Mouse (Mus musculus) stomach, embryonic 15.5 days (tissue): ENCODE results near the gene Upf1. TPM values are rescaled to one million over a fixed set of nuclear protein-coding genes. Genes with fewer than 3 reads are reported as not detected.
A peak's percentile ranks its signal among the peaks of the same experiment; 100 is the strongest.

Experiments used
- ATAC-seq: fragments of 200-750 bp; cut with Nextera tagmentation; 2 replicates; pipeline ENCODE4 v1.8.0; 2017; ENCODE audit warnings: low read depth, moderate number of reproducible peaks, moderate TSS enrichment; ENCODE audit not compliant: insufficient read depth, low FRiP score
- H3K27ac ChIP-seq: fragments of 300-500 bp; sonication (generic); 2 replicates; pipeline ENCODE4 v1.5.1; 2015; ENCODE audit warnings: mild to moderate bottlenecking, inconsistent platforms
- H3K27me3 ChIP-seq: fragments of 300-500 bp; sonication (generic); replicated peaks from 2 replicates; pipeline ENCODE4 v1.6.1; 2015; ENCODE audit warnings: inconsistent platforms
- H3K36me3 ChIP-seq: fragments of 300-500 bp; sonication (generic); 2 replicates; pipeline ENCODE4 v1.6.1; 2015; ENCODE audit warnings: inconsistent platforms
- H3K4me1 ChIP-seq: fragments of 300-500 bp; sonication (generic); 2 replicates; pipeline ENCODE4 v1.6.1; 2015; ENCODE audit warnings: inconsistent platforms
- H3K4me2 ChIP-seq: fragments of 300-500 bp; sonication (generic); 2 replicates; pipeline ENCODE4 v1.6.1; 2015; ENCODE audit warnings: mild to moderate bottlenecking, inconsistent platforms
- H3K4me3 ChIP-seq: fragments of 300-500 bp; sonication (generic); replicated peaks from 2 replicates; pipeline ENCODE4 v1.5.1; 2015; ENCODE audit warnings: inconsistent platforms
- H3K9ac ChIP-seq: fragments of 300-500 bp; sonication (generic); 2 replicates; pipeline ENCODE4 v1.6.1; 2015; ENCODE audit warnings: inconsistent platforms
- H3K9me3 ChIP-seq: fragments of 300-500 bp; sonication (generic); 2 replicates; pipeline ENCODE4 v1.6.1; 2016; ENCODE audit warnings: inconsistent platforms
- WGBS: fragments of 180-500 bp; shearing (Covaris S2); methylation state at CpG from one replicate; pipeline ENCODE4 v1.1.7; 2015; 5-methylcytosine and 5-hydroxymethylcytosine counted together
- polyA plus RNA-seq: library from polyadenylated mRNA; unstranded; fragments of >200 nt; fragmentation: Nextera tagmentation; extraction: Ambion mirVana; gene quantifications from 2 replicates; pipeline ENCODE4 v1.2.1, GENCODE M21; 2015

Gene Upf1
- polyA plus RNA-seq, 1 experiment from 2014 or later = 16.1 TPM

DNA sequence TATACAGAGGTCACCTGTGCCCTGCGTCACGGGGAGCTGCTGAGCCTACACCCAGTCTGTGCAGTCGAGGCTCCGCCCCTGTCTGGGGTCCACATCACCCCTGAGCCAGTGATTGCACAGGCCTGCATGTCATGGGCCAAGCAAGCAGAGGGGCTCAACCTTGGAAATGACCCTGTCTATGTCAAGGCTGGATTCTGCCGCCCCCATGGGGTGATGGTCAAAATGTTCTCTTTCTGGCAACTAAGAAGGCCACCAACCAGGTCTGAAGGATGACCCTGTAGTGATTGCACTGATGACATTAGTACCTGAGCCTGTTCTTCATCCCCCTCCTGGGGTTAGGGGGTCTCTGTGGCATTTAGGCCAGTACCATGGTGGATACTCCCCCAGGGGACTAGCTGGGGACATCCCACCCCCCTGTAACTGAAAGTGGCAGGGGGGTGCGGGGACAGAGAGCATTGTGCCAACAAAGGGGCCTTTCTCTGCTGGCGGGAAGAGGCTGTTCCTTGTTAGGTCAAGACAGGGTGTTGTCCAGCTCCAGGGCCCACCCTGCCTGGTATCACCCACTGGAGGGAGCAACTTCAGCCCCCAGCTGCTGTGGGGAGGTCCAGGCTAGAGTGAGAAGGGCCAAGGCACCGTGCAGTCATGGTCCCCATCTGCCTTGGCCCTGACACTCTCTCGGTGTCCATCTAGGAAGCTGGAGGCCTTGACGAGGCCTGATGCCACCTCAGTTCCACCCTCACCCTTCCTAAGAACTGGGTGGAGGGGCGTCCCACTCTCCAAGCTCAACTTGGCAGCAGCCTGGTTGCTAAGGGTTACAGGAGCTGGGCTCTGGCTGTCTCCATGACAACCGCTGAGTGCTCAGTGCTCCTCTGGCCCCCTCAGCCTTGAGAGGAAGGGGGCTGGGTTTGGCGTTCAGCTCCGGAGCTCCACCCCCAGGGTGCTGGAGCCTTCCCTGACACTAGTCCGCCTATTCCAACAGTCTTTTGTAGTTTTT, 36.3 kb downstream of the Upf1 start:
- peaks cover 27% of the 10 kb centered on the region for H3K4me1 ChIP-seq
- peak overlapping the region; percentile 59 for H3K4me3 ChIP-seq
- WGBS = 19% methylated on average over 15 of the region's 15 CpGs
- no peaks in the 10 kb centered on the region for H3K9me3 ChIP-seq
- ATAC-seq = peak; percentile 71
- H3K27ac ChIP-seq = peak overlapping the region; percentile 9; the same call in 1 of the 2 replicates
- H3K4me2 ChIP-seq = peak overlapping the region; percentile 75
- peaks cover 15% of the 10 kb centered on the region; the same call in 1 of the 2 replicates for H3K36me3 ChIP-seq
- no peak overlapping the region for H3K9ac ChIP-seq
- H3K27me3 ChIP-seq = no peaks in the 10 kb centered on the region

DNA sequence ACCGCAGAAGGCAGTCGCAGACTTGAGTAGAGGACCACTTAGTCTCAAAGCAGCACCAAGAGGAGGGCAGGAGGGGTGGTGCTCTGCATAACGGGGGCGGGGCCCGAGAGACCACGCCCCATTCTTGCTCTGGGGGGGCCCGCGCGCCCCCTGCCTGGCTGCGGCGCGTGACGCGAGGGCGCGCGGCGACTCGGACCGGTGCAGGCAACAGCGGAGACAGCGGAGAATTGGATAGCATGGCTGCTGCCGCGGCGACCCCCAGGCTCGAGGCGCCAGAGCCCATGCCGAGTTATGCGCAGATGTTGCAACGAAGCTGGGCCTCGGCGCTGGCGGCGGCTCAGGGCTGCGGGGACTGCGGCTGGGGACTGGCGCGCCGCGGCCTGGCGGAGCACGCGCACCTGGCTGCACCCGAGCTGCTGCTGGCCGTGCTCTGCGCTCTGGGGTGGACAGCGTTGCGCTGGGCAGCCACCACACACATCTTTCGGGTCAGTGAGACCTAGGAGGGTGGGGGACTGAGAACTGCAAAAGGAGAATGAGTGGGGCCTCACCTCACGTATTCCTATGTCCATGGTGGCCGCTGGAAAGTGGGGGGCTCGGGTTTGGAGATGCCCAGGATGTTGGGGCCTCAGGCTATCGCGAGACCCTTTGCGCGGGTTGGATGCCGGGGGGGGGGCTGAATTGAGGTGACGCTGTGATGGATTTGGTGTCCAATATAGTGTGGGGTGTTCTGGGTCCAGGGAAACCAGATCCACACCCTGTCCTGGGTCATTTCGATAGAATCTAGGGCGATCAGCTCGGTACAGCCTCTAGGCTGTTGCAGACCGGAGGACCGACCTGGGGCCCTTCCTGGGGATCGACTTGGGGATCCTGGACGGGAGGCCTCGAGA, 37.2 kb downstream of the Upf1 start, which contains the start of gene Cers1:
Gene Cers1, plus strand, starts transcription at position 152 of the 887 bp plus-strand sequence.
- Histone ChIP-seq H3K4me2 (peak within 1 kb of the TSS; percentile 75), H3K4me1 (peaks cover 27% of the 10 kb centered on the region), H3K9ac (peak within 1 kb of the TSS; percentile 14), H3K36me3 (peaks cover 24% of the 10 kb centered on the region; the same call in 1 of the 2 replicates), H3K27ac (peak within 1 kb of the TSS; percentile 21), H3K4me3 (peak within 1 kb of the TSS; percentile 59), H3K27me3 (no peaks in the 10 kb centered on the region), H3K9me3 (no peaks in the 10 kb centered on the region)
- 2% methylated on average over 65 of the region's 66 CpGs for WGBS
- peak; percentile 61 for ATAC-seq

DNA sequence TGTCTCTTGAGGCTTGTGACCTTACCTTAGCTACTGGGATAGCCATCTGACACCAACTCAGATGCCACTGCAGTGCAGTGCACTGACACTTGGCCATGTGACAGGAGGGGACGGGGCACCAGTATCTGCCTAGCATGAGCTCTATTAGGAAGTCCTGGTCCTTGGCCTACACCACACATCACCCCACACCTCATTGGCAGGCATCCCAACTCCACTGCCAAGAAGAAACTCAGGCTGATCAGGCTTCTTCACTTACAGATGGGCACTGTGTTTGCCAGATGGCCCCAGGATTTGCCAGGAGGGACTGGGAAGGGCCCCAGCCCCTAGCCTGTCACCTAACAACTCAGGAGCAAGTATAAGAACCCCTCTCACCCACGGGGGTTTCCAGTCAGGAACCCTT, 39.7 kb downstream of the Upf1 start:
- Histone ChIP-seq H3K27ac (no peak overlapping the region), H3K4me2 (no peak overlapping the region), H3K4me3 (no peak overlapping the region), H3K9me3 (no peaks in the 10 kb centered on the region), H3K4me1 (peaks cover 27% of the 10 kb centered on the region), H3K9ac (no peak overlapping the region), H3K27me3 (no peaks in the 10 kb centered on the region), H3K36me3 (peaks cover 38% of the 10 kb centered on the region)
- no peak for ATAC-seq
- 89% methylated on average over 2 of the region's 2 CpGs for WGBS

DNA sequence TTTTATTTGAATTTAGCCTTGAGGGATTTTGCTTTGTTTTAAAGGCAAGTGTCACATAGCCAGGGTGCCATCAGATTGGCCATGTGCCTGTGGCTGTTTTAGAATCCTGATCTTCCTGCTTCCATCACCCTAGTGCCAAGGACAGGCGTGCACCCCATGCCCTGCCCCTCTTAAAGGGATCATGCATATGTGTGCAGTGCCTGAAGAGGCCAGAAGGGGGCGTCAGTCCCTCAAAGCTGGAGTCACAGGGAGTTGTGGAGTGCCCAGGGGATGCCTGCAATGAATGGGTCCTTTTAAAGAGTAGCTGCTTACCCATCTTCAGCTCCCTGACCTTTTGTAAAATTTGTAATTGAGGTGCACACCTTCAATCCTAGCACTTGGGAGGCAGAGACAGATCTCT, 43.8 kb downstream of the Upf1 start:
- Histone ChIP-seq H3K9me3 (no peaks in the 10 kb centered on the region), H3K4me2 (no peak overlapping the region), H3K4me1 (no peaks in the 10 kb centered on the region), H3K27ac (no peak overlapping the region), H3K9ac (no peak overlapping the region), H3K36me3 (peaks cover 70% of the 10 kb centered on the region), H3K27me3 (no peaks in the 10 kb centered on the region), H3K4me3 (no peak overlapping the region)
- no peak for ATAC-seq
- 37% methylated on average over 2 of the region's 2 CpGs for WGBS

DNA sequence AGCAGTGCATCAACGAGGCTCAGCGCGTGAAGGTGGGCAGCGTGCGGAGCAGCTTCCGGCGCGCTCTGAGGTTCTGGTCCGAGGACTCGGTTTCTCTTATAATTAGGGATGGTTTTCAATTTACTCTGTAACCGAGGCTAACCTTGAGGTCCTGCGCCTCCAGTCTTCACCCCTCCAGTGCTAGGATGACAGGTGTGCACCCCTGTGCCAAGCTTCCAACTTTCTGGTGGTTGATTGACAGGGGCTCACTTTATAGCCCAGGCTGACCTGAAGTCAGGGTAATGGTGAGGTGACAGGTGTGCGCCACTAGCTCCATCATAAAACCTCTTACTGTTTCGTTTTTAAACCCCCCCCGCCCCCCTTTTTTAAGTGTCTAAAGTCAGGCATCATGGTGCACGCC, 50.2 kb downstream of the Upf1 start:
- WGBS = 4% methylated on average over 16 of the region's 16 CpGs
- H3K27ac ChIP-seq = peak overlapping the region; percentile 63; the same call in 1 of the 2 replicates
- peak overlapping the region; percentile 86 for H3K4me2 ChIP-seq
- H3K9ac ChIP-seq = peak overlapping the region; percentile 87
- H3K4me1 ChIP-seq = peaks cover 16% of the 10 kb centered on the region
- H3K36me3 ChIP-seq = peaks cover 38% of the 10 kb centered on the region
- H3K27me3 ChIP-seq = no peaks in the 10 kb centered on the region
- ATAC-seq = peak; percentile 48; the same call in 1 of the 2 replicates
- peak overlapping the region; percentile 82 for H3K4me3 ChIP-seq
- no peaks in the 10 kb centered on the region for H3K9me3 ChIP-seq

DNA sequence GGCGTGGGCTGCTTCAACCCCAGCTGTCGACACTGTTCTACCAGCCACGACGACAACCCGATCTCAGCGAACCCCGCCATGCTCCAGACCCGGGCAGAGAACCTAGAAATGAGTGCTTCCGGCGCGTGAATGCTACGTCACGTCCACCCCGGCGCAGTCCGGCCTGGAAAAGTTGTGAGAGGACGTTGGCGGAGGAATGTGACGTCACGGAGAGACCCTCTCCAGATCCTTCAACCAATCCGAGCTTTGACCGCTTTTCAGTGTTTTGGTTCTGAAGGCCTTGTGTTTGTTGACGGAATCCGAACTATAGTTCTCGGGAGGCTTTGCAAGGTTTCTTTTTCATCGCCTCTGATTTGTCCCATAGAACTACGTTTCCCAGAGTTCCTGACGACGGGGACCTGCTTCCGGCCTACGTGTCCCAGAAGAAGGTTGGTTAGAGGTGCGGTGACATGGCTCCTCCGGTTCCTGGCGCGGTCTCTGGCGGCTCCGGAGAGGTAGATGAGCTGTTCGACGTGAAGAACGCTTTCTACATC, 50.7 kb downstream of the Upf1 start, which contains the start of the genes Ddx49 and Cope:
Gene Ddx49, minus strand, starts transcription at position 132 of the 533 bp plus-strand sequence.
Gene Cope, plus strand, starts transcription at position 161 of the 533 bp plus-strand sequence.
- H3K27me3 ChIP-seq = no peaks in the 10 kb centered on the region
- peak within 1 kb of the TSS; percentile 82 for H3K4me3 ChIP-seq
- peaks cover 16% of the 10 kb centered on the region for H3K4me1 ChIP-seq
- H3K27ac ChIP-seq = peak within 1 kb of the TSS; percentile 63; the same call in 1 of the 2 replicates
- under 1% methylated on average over 40 of the region's 40 CpGs for WGBS
- H3K9me3 ChIP-seq = no peaks in the 10 kb centered on the region
- peak within 1 kb of the TSS; percentile 86 for H3K4me2 ChIP-seq
- ATAC-seq = peak; percentile 91
- peak within 1 kb of the TSS; percentile 87 for H3K9ac ChIP-seq
- peaks cover 33% of the 10 kb centered on the region for H3K36me3 ChIP-seq

DNA sequence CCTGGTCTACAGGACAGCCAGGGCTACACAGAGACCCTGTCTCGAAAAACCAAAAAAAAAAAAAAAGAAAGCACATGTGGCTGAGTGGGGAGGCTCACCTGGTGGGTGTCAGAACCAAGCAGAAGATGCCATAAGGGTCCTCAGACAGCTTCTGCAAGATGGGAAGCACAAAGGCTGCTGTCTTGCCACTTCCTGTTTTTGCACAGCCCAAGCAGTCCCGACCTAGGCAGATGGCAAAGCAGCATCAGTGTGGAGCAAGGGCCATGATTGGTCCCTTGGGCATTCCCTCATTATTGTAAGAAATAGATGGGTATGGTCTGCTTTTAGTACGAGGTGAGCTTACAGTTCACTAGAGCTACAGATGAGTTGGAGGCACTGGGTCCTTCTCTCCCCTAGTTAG, 52.2 kb downstream of the Upf1 start:
- Histone ChIP-seq H3K27ac (no peak overlapping the region), H3K36me3 (peaks cover 41% of the 10 kb centered on the region), H3K4me2 (0 out of 2 replicates have a peak overlapping the region, but pooled peaks have one; percentile 86), H3K4me1 (peaks cover 16% of the 10 kb centered on the region), H3K27me3 (no peaks in the 10 kb centered on the region), H3K9ac (no peak overlapping the region), H3K4me3 (no peak overlapping the region), H3K9me3 (no peaks in the 10 kb centered on the region)
- ATAC-seq = no peak
- WGBS = 74% methylated on average over 2 of the region's 3 CpGs

DNA sequence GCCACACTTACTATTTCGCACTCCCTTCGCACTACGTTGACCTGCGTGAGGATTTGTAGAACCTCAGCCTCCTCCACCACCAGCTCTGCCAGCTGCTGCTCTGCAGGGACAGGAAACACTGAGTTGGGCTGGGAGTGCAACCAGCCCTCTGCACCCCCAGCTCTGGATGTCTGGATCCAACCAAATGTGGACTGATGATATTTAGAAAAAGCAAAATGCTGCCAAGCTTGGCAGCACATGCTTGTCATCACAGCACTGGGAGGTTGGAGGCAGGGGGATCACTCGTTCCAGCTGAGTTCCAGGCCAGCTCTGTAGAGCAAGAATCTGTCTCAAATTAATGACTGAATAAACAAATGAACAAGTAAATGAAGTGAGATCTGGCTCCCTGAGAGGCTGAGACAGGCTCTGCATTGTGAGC, 59.1 kb downstream of the Upf1 start:
- H3K9me3 ChIP-seq = no peaks in the 10 kb centered on the region
- H3K9ac ChIP-seq = no peak overlapping the region
- no peak overlapping the region for H3K4me2 ChIP-seq
- peaks cover 2% of the 10 kb centered on the region; the same call in 1 of the 2 replicates for H3K4me1 ChIP-seq
- ATAC-seq = no peak
- H3K27ac ChIP-seq = no peak overlapping the region
- no peak overlapping the region for H3K4me3 ChIP-seq
- H3K27me3 ChIP-seq = no peaks in the 10 kb centered on the region
- 44% methylated on average over 5 of the region's 5 CpGs for WGBS
- H3K36me3 ChIP-seq = peaks cover 53% of the 10 kb centered on the region

DNA sequence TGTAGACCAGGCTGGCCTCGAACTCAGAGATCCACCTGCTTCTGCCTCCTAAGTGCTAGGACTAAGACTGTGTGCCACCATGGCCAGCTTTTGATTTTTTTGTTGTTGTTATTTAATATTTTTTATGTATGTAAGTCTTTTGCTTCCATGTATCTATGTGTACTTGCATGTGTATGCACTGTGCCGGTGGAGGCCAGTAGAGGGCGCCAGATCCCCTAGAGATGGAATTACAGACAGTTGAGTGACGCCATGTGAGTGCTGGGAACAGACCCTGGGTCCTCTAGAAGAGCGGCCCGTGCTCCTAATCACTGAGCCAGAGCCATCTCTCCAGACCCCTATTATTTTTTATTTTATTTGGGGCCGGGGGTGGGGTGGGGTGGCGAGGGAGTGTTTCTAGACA, 66.3 kb downstream of the Upf1 start:
- Histone ChIP-seq H3K27me3 (no peaks in the 10 kb centered on the region), H3K9me3 (no peaks in the 10 kb centered on the region), H3K9ac (no peak overlapping the region), H3K36me3 (peaks cover 22% of the 10 kb centered on the region), H3K4me1 (peaks cover 8% of the 10 kb centered on the region), H3K4me2 (no peak overlapping the region), H3K4me3 (no peak overlapping the region), H3K27ac (no peak overlapping the region)
- 87% methylated on average over 8 of the region's 8 CpGs for whole genome bisulfite sequencing
- no peak for ATAC-seq

DNA sequence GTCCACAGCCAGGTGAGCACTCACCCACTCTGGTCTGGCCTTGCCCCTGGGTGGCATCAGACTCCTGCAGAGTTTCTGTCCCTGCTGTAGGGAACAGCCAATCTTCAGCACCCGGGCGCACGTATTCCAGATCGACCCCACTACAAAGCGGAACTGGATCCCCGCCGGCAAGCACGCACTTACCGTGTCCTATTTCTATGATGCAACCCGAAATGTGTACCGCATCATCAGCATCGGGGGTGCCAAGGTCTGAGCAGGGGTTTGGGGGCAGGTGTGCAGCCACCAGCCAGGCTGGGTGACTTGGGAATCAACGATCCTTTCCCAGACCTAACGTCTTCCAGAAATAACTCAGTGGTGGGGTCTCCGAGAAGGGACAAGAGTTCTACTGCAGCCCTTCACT, 67.8 kb downstream of the Upf1 start:
- 94% methylated on average over 15 of the region's 15 CpGs for WGBS
- H3K4me1 ChIP-seq = peaks cover 8% of the 10 kb centered on the region

DNA sequence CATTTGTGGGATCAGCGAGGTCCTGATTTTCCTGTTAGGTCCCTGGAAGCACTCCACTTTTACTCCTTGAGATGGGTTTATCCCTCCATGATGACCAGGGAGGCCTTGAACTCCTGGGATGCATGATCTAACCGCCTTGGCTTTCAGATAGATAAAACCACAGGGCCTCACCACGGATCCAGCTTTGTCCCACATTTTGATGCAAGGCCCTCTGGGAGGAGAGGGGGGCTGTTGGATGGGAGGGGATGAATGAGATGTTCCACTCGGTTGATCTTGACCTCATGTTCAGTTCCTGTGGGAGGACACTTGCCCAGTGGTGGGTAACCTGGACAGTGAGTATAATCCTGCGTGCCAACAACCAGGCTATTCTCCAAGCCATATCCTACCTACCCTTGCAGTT, 68.7 kb downstream of the Upf1 start:
- no peaks in the 10 kb centered on the region for H3K9me3 ChIP-seq
- H3K4me2 ChIP-seq = peak overlapping the region; percentile 23
- peaks cover 8% of the 10 kb centered on the region for H3K4me1 ChIP-seq
- WGBS = 73% methylated on average over 5 of the region's 5 CpGs
- ATAC-seq = no peak
- no peak overlapping the region for H3K27ac ChIP-seq
- no peaks in the 10 kb centered on the region for H3K27me3 ChIP-seq
- H3K36me3 ChIP-seq = peaks cover 18% of the 10 kb centered on the region
- no peak overlapping the region for H3K9ac ChIP-seq
- no peak overlapping the region for H3K4me3 ChIP-seq

More for the DNA sequence above, 67.8 kb downstream of the Upf1 start:
- ATAC-seq = no peak
- H3K36me3 ChIP-seq = peaks cover 18% of the 10 kb centered on the region
- no peak overlapping the region for H3K9ac ChIP-seq
- no peak overlapping the region for H3K4me2 ChIP-seq
- H3K9me3 ChIP-seq = no peaks in the 10 kb centered on the region
- H3K27me3 ChIP-seq = no peaks in the 10 kb centered on the region
- H3K27ac ChIP-seq = no peak overlapping the region
- H3K4me3 ChIP-seq = no peak overlapping the region
